Mouse (Mus musculus) liver, embryonic 15.5 days (tissue): ENCODE data around the gene Sox18. TPM values are rescaled to one million over a fixed set of nuclear protein-coding genes. Genes with fewer than 3 reads are reported as not detected.

ENCODE experiments used
- ATAC-seq: fragments of 200-750 bp; cut with Nextera tagmentation; 2 replicates; pipeline ENCODE4 v1.8.0; 2017; ENCODE audit warnings: moderate number of reproducible peaks, mild to moderate bottlenecking, moderate library complexity; ENCODE audit not compliant: insufficient read depth
- H3K27ac ChIP-seq: fragments of 300-500 bp; sonication (generic); replicated peaks from 2 replicates; pipeline ENCODE4 v1.5.1; 2015; ENCODE audit warnings: mild to moderate bottlenecking, inconsistent platforms
- H3K27me3 ChIP-seq: fragments of 300-500 bp; sonication (generic); 2 replicates; pipeline ENCODE4 v1.6.1; 2015; ENCODE audit warnings: mild to moderate bottlenecking, inconsistent platforms
- H3K36me3 ChIP-seq: fragments of 300-500 bp; sonication (generic); replicated peaks from 2 replicates; pipeline ENCODE4 v1.6.1; 2015; ENCODE audit warnings: moderate library complexity, mild to moderate bottlenecking, inconsistent platforms
- H3K4me1 ChIP-seq: fragments of 300-500 bp; sonication (generic); replicated peaks from 2 replicates; pipeline ENCODE4 v1.6.1; 2015; ENCODE audit warnings: inconsistent platforms
- H3K4me2 ChIP-seq: fragments of 300-500 bp; sonication (generic); 2 replicates; pipeline ENCODE4 v1.6.1; 2015; ENCODE audit warnings: moderate library complexity, mild to moderate bottlenecking, inconsistent platforms
- H3K4me3 ChIP-seq: fragments of 300-500 bp; sonication (generic); replicated peaks from 2 replicates; pipeline ENCODE4 v1.5.1; 2015; ENCODE audit warnings: mild to moderate bottlenecking, inconsistent platforms
- H3K9ac ChIP-seq: fragments of 300-500 bp; sonication (generic); 2 replicates; pipeline ENCODE4 v1.6.1; 2015; ENCODE audit warnings: moderate library complexity, mild to moderate bottlenecking, inconsistent platforms
- H3K9me3 ChIP-seq: fragments of 300-500 bp; sonication (generic); replicated peaks from 2 replicates; pipeline ENCODE4 v1.6.1; 2016; ENCODE audit warnings: inconsistent platforms
- WGBS: fragments of 180-500 bp; shearing (Covaris S2); methylation state at CpG from one replicate; pipeline ENCODE4 v1.1.7; 2015; ENCODE audit warnings: mixed read lengths; ENCODE audit not compliant: insufficient replicate concordance; 5-methylcytosine and 5-hydroxymethylcytosine counted together
- polyA plus RNA-seq: library from polyadenylated mRNA; unstranded; fragments of >200 nt; fragmentation: Nextera tagmentation; extraction: Ambion mirVana; gene quantifications from 2 replicates; pipeline ENCODE4 v1.2.1, GENCODE M21; 2015

The Sox18 gene
- 6.7 and 8.0 TPM in 2 replicates for polyA plus RNA-seq

DNA sequence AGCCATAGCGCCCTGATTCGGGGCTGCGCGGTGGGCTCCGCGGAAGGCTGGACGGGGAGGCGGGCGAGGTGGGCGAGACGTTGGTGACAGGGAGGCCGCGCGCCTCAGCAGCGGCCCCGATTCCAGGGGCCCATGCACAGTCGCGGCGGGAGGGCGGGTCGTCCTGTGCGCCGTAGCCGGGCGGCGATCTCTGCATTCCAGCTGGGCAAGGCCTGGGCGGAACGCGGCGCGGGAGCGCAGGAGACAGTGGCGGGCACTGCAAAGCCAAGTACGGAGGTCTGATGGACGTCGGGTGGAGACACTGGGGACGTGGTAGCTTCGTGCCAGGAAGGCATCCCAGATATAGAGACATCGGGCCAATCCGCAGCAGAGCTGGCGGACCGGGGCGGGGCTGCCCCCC is at the start of gene Sox18:
Sox18 (minus strand) TSS at position 315 of the 400 bp plus-strand sequence.
- no peak within 1 kb of the TSS; the same call in 1 of the 2 replicates for H3K9ac ChIP-seq
- no peaks in the 10 kb centered on the region for H3K36me3 ChIP-seq
- no peak within 1 kb of the TSS for H3K27ac ChIP-seq
- under 1% methylated on average over 43 of the region's 43 CpGs for WGBS
- H3K4me3 ChIP-seq: peak within 1 kb of the TSS; percentile 40
- ATAC-seq: no peak
- H3K4me1 ChIP-seq: peaks cover 19% of the 10 kb centered on the region
- peak within 1 kb of the TSS; percentile 44 for H3K4me2 ChIP-seq
- H3K9me3 ChIP-seq: no peaks in the 10 kb centered on the region
- H3K27me3 ChIP-seq: peaks cover 80% of the 10 kb centered on the region

GRCm38 (mm10) chr2:181721200-181721599 is 49.8 kb upstream of the Sox18 start:
- no peaks in the 10 kb centered on the region for H3K9me3 ChIP-seq

GRCm38 (mm10) chr2:181720061-181720460 is 48.6 kb upstream of the Sox18 start:
- H3K4me2 ChIP-seq: no peak overlapping the region
- H3K4me3 ChIP-seq: no peak overlapping the region
- no peak overlapping the region for H3K9ac ChIP-seq
- H3K27ac ChIP-seq: no peak overlapping the region
- H3K9me3 ChIP-seq: no peaks in the 10 kb centered on the region
- H3K36me3 ChIP-seq: no peaks in the 10 kb centered on the region
- ATAC-seq: no peak
- no peaks in the 10 kb centered on the region for H3K4me1 ChIP-seq
- H3K27me3 ChIP-seq: no peaks in the 10 kb centered on the region
- WGBS: 22% methylated on average over 3 of the region's 3 CpGs

More at GRCm38 (mm10) chr2:181721200-181721599, 49.8 kb upstream of the Sox18 start:
- Histone ChIP-seq H3K4me3 (no peak overlapping the region), H3K36me3 (no peaks in the 10 kb centered on the region), H3K27me3 (no peaks in the 10 kb centered on the region), H3K4me1 (no peaks in the 10 kb centered on the region), H3K27ac (no peak overlapping the region), H3K9ac (no peak overlapping the region), H3K4me2 (no peak overlapping the region)
- ATAC-seq: no peak

DNA sequence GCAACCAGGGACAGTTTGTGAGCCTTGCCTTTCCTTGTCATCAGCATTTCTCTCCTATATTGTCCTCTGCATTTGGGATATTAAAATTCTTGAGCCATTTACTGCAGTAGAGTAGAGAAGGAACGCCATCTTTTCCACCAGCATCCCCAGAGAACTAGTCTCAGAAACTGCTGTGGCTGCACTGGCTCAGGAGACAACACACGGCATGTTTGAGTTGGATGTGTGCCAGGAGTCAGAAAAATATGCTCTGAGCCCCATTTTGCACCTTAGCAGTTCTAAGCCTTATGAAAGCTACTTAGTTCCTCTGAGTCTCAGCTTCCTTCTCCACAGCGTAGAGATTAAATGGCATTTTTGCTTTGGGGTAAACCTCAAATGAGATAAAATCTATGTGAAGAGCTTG is 45.6 kb upstream of the Sox18 start:
- Histone ChIP-seq H3K9me3 (no peaks in the 10 kb centered on the region), H3K4me2 (no peak overlapping the region), H3K36me3 (no peaks in the 10 kb centered on the region), H3K27me3 (no peaks in the 10 kb centered on the region), H3K4me1 (no peaks in the 10 kb centered on the region), H3K27ac (no peak overlapping the region), H3K4me3 (no peak overlapping the region), H3K9ac (no peak overlapping the region)
- ATAC-seq: no peak
- 46% methylated on average over 3 of the region's 3 CpGs for WGBS

DNA sequence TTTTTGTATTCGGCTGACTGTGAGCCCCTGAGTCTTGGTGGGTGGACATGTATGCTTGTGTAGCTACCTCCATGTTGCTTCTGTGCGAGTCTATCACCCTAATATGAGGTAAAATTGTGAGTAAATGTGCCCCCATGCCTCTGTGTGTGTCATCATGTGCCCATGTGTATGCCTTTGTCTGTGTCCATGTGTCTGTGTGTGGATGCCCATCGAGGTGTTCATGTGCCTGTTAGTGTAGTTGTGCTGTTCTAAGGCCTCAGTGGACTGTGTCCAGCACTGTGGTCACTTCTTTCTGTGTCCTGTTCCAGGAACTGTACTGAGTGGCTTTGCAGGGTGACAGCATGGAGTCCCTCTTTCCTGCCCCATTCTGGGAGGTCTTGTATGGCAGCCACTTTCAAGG is 43.9 kb upstream of the Sox18 start:
- no peak for ATAC-seq
- 54% methylated on average over 3 of the region's 3 CpGs for WGBS

DNA sequence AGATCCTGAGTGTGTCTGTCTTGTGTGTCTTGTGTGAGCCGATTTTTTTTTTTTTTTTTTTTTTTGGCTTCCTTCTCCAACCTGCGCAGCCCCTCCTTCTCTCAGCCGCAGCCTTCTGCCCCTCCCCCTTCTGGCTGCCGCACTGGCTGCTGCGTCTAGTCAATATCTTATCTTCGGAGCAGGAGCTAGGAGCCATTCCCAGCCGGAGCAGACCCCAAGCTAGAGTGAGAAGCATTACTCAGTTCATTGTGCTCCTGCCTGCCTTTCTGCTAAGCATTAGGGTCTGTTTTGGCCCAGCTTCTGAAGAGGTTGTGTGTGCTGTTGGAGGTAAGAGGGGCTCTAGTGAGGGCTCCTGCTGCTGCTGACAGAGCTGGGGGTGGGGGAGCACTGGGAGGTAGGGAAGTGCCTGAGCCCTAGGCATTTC is 43.5 kb upstream of the Sox18 start, which contains the start of gene Oprl1:
Oprl1 (plus strand) TSS at position 114 of the 424 bp plus-strand sequence.
- H3K27ac ChIP-seq: no peak within 1 kb of the TSS
- H3K9ac ChIP-seq: no peak within 1 kb of the TSS
- no peaks in the 10 kb centered on the region for H3K27me3 ChIP-seq
- no peak for ATAC-seq
- no peak within 1 kb of the TSS for H3K4me2 ChIP-seq
- no peaks in the 10 kb centered on the region for H3K36me3 ChIP-seq
- WGBS: 0% methylated on average over 7 of the region's 7 CpGs
- no peaks in the 10 kb centered on the region for H3K9me3 ChIP-seq
- H3K4me3 ChIP-seq: no peak within 1 kb of the TSS
- no peaks in the 10 kb centered on the region for H3K4me1 ChIP-seq

More for the DNA sequence above, 43.9 kb upstream of the Sox18 start:
- no peak overlapping the region for H3K4me3 ChIP-seq
- H3K9ac ChIP-seq: no peak overlapping the region
- no peaks in the 10 kb centered on the region for H3K4me1 ChIP-seq
- no peaks in the 10 kb centered on the region for H3K36me3 ChIP-seq
- H3K27ac ChIP-seq: no peak overlapping the region
- no peak overlapping the region for H3K4me2 ChIP-seq
- H3K27me3 ChIP-seq: no peaks in the 10 kb centered on the region
- no peaks in the 10 kb centered on the region for H3K9me3 ChIP-seq

- WGBS: 38% methylated on average over 1 of the region's 1 CpGs
- H3K9ac ChIP-seq: no peak overlapping the region
- no peaks in the 10 kb centered on the region for H3K36me3 ChIP-seq
- no peaks in the 10 kb centered on the region for H3K4me1 ChIP-seq
- no peak overlapping the region for H3K4me2 ChIP-seq
- H3K27me3 ChIP-seq: no peaks in the 10 kb centered on the region
- no peak for ATAC-seq
- no peak overlapping the region for H3K27ac ChIP-seq
- H3K4me3 ChIP-seq: no peak overlapping the region
- H3K9me3 ChIP-seq: no peaks in the 10 kb centered on the region
Measured at GRCm38 (mm10) chr2:181713749-181714148, 42.3 kb upstream of the Sox18 start.

GRCm38 (mm10) chr2:181706668-181707067 is 35.2 kb upstream of the Sox18 start:
- Histone ChIP-seq H3K4me2 (no peak overlapping the region), H3K27ac (no peak overlapping the region), H3K36me3 (no peaks in the 10 kb centered on the region), H3K27me3 (no peaks in the 10 kb centered on the region), H3K9me3 (no peaks in the 10 kb centered on the region), H3K4me3 (no peak overlapping the region), H3K9ac (no peak overlapping the region), H3K4me1 (no peaks in the 10 kb centered on the region)
- WGBS: 23% methylated on average over 4 of the region's 4 CpGs
- no peak for ATAC-seq

GRCm38 (mm10) chr2:181698241-181698640 is 26.8 kb upstream of the Sox18 start, which contains the start of gene Lkaaear1:
Gene Lkaaear1 (minus strand): TSS chr2:181698442.
- Histone ChIP-seq H3K27ac (no peak within 1 kb of the TSS), H3K9me3 (no peaks in the 10 kb centered on the region), H3K4me3 (no peak within 1 kb of the TSS), H3K27me3 (peaks cover 20% of the 10 kb centered on the region), H3K4me1 (peaks cover 3% of the 10 kb centered on the region), H3K9ac (no peak within 1 kb of the TSS), H3K4me2 (no peak within 1 kb of the TSS), H3K36me3 (no peaks in the 10 kb centered on the region)
- ATAC-seq: no peak
- WGBS: 52% methylated on average over 5 of the region's 5 CpGs

- no peak overlapping the region for H3K27ac ChIP-seq
- no peak overlapping the region for H3K9ac ChIP-seq
- no peaks in the 10 kb centered on the region for H3K9me3 ChIP-seq
- no peak for ATAC-seq
- 71% methylated on average over 33 of the region's 33 CpGs for WGBS
- H3K36me3 ChIP-seq: no peaks in the 10 kb centered on the region
- H3K4me1 ChIP-seq: peaks cover 7% of the 10 kb centered on the region
- no peak overlapping the region for H3K4me3 ChIP-seq
- no peak overlapping the region for H3K4me2 ChIP-seq
- H3K27me3 ChIP-seq: peaks cover 29% of the 10 kb centered on the region
Measured at GRCm38 (mm10) chr2:181696801-181697420, 25.5 kb upstream of the Sox18 start.

DNA sequence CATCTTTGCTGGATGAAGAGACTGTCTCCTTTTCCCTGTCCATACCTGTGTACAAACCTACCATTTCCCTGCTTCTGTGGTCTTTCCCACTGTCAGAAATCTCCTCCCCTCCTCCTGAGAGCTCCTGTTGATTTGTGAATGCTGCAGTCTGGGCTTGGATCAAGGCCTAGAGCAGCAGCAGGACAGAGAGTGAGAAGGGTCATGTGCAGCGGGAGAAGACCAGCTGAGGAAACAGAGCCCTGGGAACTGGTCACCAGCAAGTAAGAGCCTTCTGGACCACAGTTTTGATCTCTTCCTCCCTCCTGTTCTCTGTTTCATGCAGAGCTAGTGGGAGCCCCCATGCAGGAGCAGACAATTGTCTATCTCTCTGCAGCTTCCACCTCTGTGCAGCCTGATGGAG is 24.3 kb upstream of the Sox18 start:
- Histone ChIP-seq H3K4me3 (no peak overlapping the region), H3K36me3 (no peaks in the 10 kb centered on the region), H3K27ac (no peak overlapping the region), H3K9me3 (no peaks in the 10 kb centered on the region), H3K4me1 (peaks cover 7% of the 10 kb centered on the region), H3K9ac (no peak overlapping the region), H3K4me2 (no peak overlapping the region), H3K27me3 (peaks cover 29% of the 10 kb centered on the region)
- WGBS: 79% methylated on average over 1 of the region's 1 CpGs
- no peak for ATAC-seq

GRCm38 (mm10) chr2:181694581-181694980 is 23.1 kb upstream of the Sox18 start:
- Histone ChIP-seq H3K4me3 (peak overlapping the region; percentile 57; the same call in 1 of the 2 replicates), H3K9ac (no peak overlapping the region), H3K4me2 (peak overlapping the region; percentile 74; the same call in 1 of the 2 replicates), H3K27me3 (peaks cover 29% of the 10 kb centered on the region), H3K9me3 (no peaks in the 10 kb centered on the region), H3K27ac (no peak overlapping the region), H3K4me1 (peaks cover 7% of the 10 kb centered on the region), H3K36me3 (no peaks in the 10 kb centered on the region)
- ATAC-seq: no peak
- 57% methylated on average over 3 of the region's 3 CpGs for WGBS
